Mouse (Mus musculus) lung, embryonic 16.5 days (tissue): ENCODE measurements at regions not wholly inside any gene's neighbourhood (a gene's known extent, or its start where the extent isn't known, plus 50 kb on each side); places are given as distances from the start of the nearest gene placed in this dataset.

Experiments used
- ATAC-seq: fragments of 200-750 bp; cut with Nextera tagmentation; 2 replicates; pipeline ENCODE4 v1.8.0; 2017; ENCODE audit warnings: low read depth, mild to moderate bottlenecking, moderate library complexity
- H3K27ac ChIP-seq: fragments of 300-500 bp; sonication (generic); 2 replicates; pipeline ENCODE4 v1.5.1; 2014; ENCODE audit warnings: mild to moderate bottlenecking, control low read depth, low read length
- H3K27me3 ChIP-seq: fragments of 300-500 bp; sonication (generic); 2 replicates; pipeline ENCODE4 v1.6.1; 2014; ENCODE audit warnings: low read depth, low read length, mixed read lengths; ENCODE audit not compliant: control insufficient read depth, insufficient read depth
- H3K36me3 ChIP-seq: fragments of 300-500 bp; sonication (generic); 2 replicates; pipeline ENCODE4 v1.6.1; 2014; ENCODE audit warnings: low read length; ENCODE audit not compliant: control insufficient read depth, insufficient read depth
- H3K4me1 ChIP-seq: fragments of 300-500 bp; sonication (generic); replicated peaks from 2 replicates; pipeline ENCODE4 v1.6.1; 2014; ENCODE audit warnings: low read length, mixed read lengths; ENCODE audit not compliant: control insufficient read depth, insufficient read depth
- H3K4me2 ChIP-seq: fragments of 300-500 bp; sonication (generic); 2 replicates; pipeline ENCODE4 v1.6.1; 2014; ENCODE audit warnings: low read depth, low read length, control low read depth
- H3K4me3 ChIP-seq: fragments of 300-500 bp; sonication (generic); 2 replicates; pipeline ENCODE4 v1.5.1; 2014; ENCODE audit warnings: mild to moderate bottlenecking, low read length, control low read depth
- H3K9ac ChIP-seq: fragments of 300-500 bp; sonication (generic); 2 replicates; pipeline ENCODE4 v1.6.1; 2014; ENCODE audit warnings: low read length, control low read depth
- H3K9me3 ChIP-seq: fragments of 300-500 bp; sonication (generic); 2 replicates; pipeline ENCODE4 v1.6.1; 2016; ENCODE audit warnings: low read length; ENCODE audit not compliant: control insufficient read depth
- WGBS: fragments of 180-500 bp; shearing (Covaris S2); extraction: QIAGEN DNeasy Blood & Tissue Kit; methylation state at CpG from one replicate; pipeline ENCODE4 v1.1.7; 2014; 5-methylcytosine and 5-hydroxymethylcytosine counted together

DNA sequence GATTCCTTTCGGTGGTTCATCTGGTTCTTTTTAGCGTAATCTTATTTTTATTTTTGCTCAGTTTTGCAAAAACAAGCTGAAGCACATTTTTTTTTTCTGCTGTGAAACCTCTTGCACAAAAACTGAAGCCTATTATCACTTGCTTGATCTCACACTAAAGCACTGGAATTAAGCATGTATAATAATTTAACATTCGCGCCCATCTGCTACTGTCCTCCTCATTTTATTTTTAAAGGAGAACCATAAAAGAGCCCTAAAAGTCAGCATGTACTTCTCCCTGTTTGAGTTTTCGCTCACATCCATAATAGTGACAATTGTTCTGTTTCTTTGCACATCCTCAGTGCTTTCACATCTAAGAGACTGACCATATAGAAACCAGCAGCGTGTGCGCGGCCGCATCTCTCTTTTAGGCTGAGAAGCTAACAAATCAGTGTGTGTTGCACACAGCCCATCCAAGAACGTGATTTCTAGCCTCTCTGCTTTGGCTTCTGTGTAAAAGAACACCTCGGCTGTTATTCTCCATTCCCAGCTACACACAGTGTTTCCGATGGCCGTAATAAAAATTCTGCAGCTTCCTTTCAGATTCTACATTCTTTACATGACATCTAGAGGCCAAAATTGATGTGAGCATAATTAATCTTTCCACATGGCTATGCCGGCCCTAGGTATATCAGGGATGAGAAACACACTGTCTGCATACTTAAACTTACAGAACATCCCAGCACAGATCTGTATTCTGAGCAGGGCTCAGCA is 567.5 kb downstream of the Gbe1 start:
- Histone ChIP-seq H3K27ac (no peak overlapping the region), H3K36me3 (no peaks in the 10 kb centered on the region), H3K27me3 (no peaks in the 10 kb centered on the region), H3K4me3 (no peak overlapping the region), H3K9ac (no peak overlapping the region), H3K9me3 (no peaks in the 10 kb centered on the region), H3K4me2 (no peak overlapping the region), H3K4me1 (no peaks in the 10 kb centered on the region)
- 71% methylated on average over 14 of the region's 14 CpGs for WGBS
- no peak for ATAC-seq

- Histone ChIP-seq H3K36me3 (no peaks in the 10 kb centered on the region), H3K9me3 (no peaks in the 10 kb centered on the region), H3K27ac (no peak overlapping the region), H3K27me3 (no peaks in the 10 kb centered on the region), H3K9ac (no peak overlapping the region), H3K4me2 (no peak overlapping the region), H3K4me3 (no peak overlapping the region), H3K4me1 (no peaks in the 10 kb centered on the region)
- ATAC-seq: no peak
- WGBS: 79% methylated on average over 5 of the region's 5 CpGs
These were observed 586.3 kb downstream of the Gbe1 start for GRCm38 (mm10) chr16:70900085-70900484.

- H3K9ac ChIP-seq: no peak overlapping the region
- H3K4me1 ChIP-seq: no peaks in the 10 kb centered on the region
- H3K4me3 ChIP-seq: no peak overlapping the region
- H3K27me3 ChIP-seq: no peaks in the 10 kb centered on the region
- no peak overlapping the region for H3K4me2 ChIP-seq
- no peak overlapping the region for H3K27ac ChIP-seq
- no peak for ATAC-seq
- no peaks in the 10 kb centered on the region for H3K9me3 ChIP-seq
- no peaks in the 10 kb centered on the region for H3K36me3 ChIP-seq
These were observed 606.3 kb downstream of the Gbe1 start for GRCm38 (mm10) chr16:70920047-70920446.

DNA sequence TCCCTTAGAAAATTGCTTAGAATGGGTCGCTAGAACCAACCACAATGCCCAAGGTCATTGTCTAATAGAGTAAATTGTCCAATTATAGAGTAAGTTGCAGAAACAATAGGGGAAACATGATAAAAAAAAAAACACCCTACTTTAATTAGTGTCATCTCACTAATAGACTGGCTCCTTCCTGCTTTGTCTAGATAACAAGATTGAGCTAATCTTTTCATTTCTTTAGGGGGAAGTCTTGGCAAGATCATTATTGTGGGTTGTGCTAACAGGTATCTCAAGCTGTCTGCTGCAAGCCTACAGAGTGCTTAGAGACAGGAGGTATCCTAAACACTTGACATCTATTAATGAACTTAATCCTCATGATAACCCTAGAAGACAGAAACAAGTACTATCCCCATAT is 615.9 kb downstream of the Gbe1 start:
- Histone ChIP-seq H3K27ac (no peak overlapping the region), H3K27me3 (no peaks in the 10 kb centered on the region), H3K4me3 (no peak overlapping the region), H3K4me2 (no peak overlapping the region), H3K36me3 (no peaks in the 10 kb centered on the region), H3K9ac (no peak overlapping the region), H3K9me3 (no peaks in the 10 kb centered on the region), H3K4me1 (no peaks in the 10 kb centered on the region)
- no peak for ATAC-seq
- 43% methylated on average over 1 of the region's 1 CpGs for WGBS

GRCm38 (mm10) chr16:70935959-70936358 is 622.2 kb downstream of the Gbe1 start:
- Histone ChIP-seq H3K27me3 (no peaks in the 10 kb centered on the region), H3K36me3 (no peaks in the 10 kb centered on the region), H3K9ac (no peak overlapping the region), H3K27ac (no peak overlapping the region), H3K4me2 (no peak overlapping the region), H3K4me3 (no peak overlapping the region), H3K4me1 (no peaks in the 10 kb centered on the region), H3K9me3 (peaks cover 5% of the 10 kb centered on the region)
- no peak for ATAC-seq

DNA sequence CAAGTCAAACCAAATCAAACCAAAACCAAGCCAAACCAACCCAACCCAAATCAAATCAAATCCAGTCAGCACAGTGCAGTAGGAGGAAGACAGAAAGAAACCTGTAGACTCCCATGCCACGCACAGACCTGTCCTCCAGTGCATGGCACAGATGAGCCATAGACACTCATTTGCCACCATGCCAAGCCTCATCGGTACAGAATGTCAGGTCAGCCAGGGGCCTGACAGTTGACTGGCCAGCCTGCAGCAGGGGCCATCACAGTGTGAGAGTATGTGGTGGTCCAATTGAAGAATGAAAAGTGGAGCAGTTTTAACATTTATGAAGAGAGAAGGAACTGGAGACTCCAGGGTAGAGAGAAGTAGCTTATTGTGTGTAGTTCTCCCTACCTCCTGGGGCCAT is 639.2 kb downstream of the Gbe1 start:
- WGBS: 88% methylated on average over 2 of the region's 2 CpGs
- ATAC-seq: no peak
- no peak overlapping the region for H3K4me3 ChIP-seq
- no peak overlapping the region for H3K9ac ChIP-seq
- H3K4me1 ChIP-seq: no peaks in the 10 kb centered on the region
- no peaks in the 10 kb centered on the region for H3K9me3 ChIP-seq
- no peak overlapping the region for H3K27ac ChIP-seq
- H3K27me3 ChIP-seq: no peaks in the 10 kb centered on the region
- no peak overlapping the region for H3K4me2 ChIP-seq
- H3K36me3 ChIP-seq: no peaks in the 10 kb centered on the region
